Mouse (Mus musculus): Measurements from ENCODE around the gene Tmbim7. TPM values are rescaled to one million over a fixed set of nuclear protein-coding genes. Genes with fewer than 3 reads are reported as not detected.

Gene Tmbim7
- total and polyA plus RNA-seq, 3 experiments, result not detected

GRCm38 (mm10) chr5:3665225-3665624, 14.2 kb downstream of the Tmbim7 start:
- no peak for DNase-seq

- no peak for DNase-seq
These were observed 15.6 kb downstream of the Tmbim7 start for GRCm38 (mm10) chr5:3666585-3666984.

- DNase-seq, result no peak
These were observed 19.1 kb downstream of the Tmbim7 start for GRCm38 (mm10) chr5:3669938-3670554.

- DNase-seq, result peak; percentile 86
These were observed 37.3 kb downstream of the Tmbim7 start for GRCm38 (mm10) chr5:3688298-3688697.

GRCm38 (mm10) chr5:3691283-3691682, 40.3 kb downstream of the Tmbim7 start:
- DNase-seq, result no peak

- DNase-seq, result peak; percentile 57
These were observed 42.0 kb downstream of the Tmbim7 start for GRCm38 (mm10) chr5:3692956-3693355.

GRCm38 (mm10) chr5:3695191-3695590, 44.2 kb downstream of the Tmbim7 start:
- no peak for DNase-seq

- no peak for DNase-seq
These were observed 45.0 kb downstream of the Tmbim7 start for GRCm38 (mm10) chr5:3696031-3696430.

- no peak for DNase-seq
These were observed 49.0 kb downstream of the Tmbim7 start for GRCm38 (mm10) chr5:3700025-3700424.

- peak; percentile 39 for DNase-seq
These were observed 51.2 kb downstream of the Tmbim7 start for GRCm38 (mm10) chr5:3702180-3702579.

GRCm38 (mm10) chr5:3715800-3716199, 64.8 kb downstream of the Tmbim7 start:
- no peak for DNase-seq

- DNase-seq, result no peak
These were observed 68.4 kb downstream of the Tmbim7 start for GRCm38 (mm10) chr5:3719371-3719770.

GRCm38 (mm10) chr5:3722873-3723272, 71.9 kb downstream of the Tmbim7 start:
- no peak for DNase-seq

- no peak for DNase-seq
These were observed 72.4 kb downstream of the Tmbim7 start for GRCm38 (mm10) chr5:3723415-3723814.

- peak; percentile 70 for DNase-seq
These were observed 74.5 kb downstream of the Tmbim7 start for GRCm38 (mm10) chr5:3725491-3725890.

GRCm38 (mm10) chr5:3728820-3729219, 77.8 kb downstream of the Tmbim7 start:
- DNase-seq, result no peak

Small RNA genes within 50 kb of the gene (microRNA-seq; reads per million reads assigned to microRNA genes)
- gene Gm22926 (0 reads per million in 2 experiments), gene Gm26238 (0 reads per million in 2 experiments)

Other genes with a start within 250 kb of the Tmbim7 start
- gene Fam133b, start 107.3 kb upstream of the Tmbim7 start, total RNA-seq (2021), result 10 to 100 TPM; 26.7 to 31.9 TPM
- gene Fam133b, start 107.3 kb upstream of the Tmbim7 start, polyA plus RNA-seq (2012; rRNA removed), result 2.9 and 3.5 TPM in 2 replicates
- gene 1700109H08Rik, start 79.6 kb upstream of the Tmbim7 start, total RNA-seq (2021), result 1 to 10 TPM; 1.5 to 2.9 TPM
- gene 1700109H08Rik, start 79.6 kb upstream of the Tmbim7 start, polyA plus RNA-seq (2012; rRNA removed), result 1.2 and 1.9 TPM in 2 replicates
- 10 to 100 TPM; 20.9 to 43.1 TPM for gene Pex1, start 55.1 kb upstream of the Tmbim7 start, total RNA-seq (2021)
- gene Pex1, start 55.1 kb upstream of the Tmbim7 start, polyA plus RNA-seq (2012; rRNA removed), result 6.0 and 8.9 TPM in 2 replicates
- gene Rbm48, start 54.6 kb upstream of the Tmbim7 start, total RNA-seq (2021), result 1 to 10 TPM; 8.8 to 9.4 TPM
- 2.0 and 2.8 TPM in 2 replicates for gene Rbm48, start 54.6 kb upstream of the Tmbim7 start, polyA plus RNA-seq (2012; rRNA removed)
- gene Gatad1, start 6.0 kb downstream of the Tmbim7 start, total RNA-seq (2021), result 100 to 1,000 TPM; 161 to 197 TPM
- 93.7 and 114 TPM in 2 replicates for gene Gatad1, start 6.0 kb downstream of the Tmbim7 start, polyA plus RNA-seq (2012; rRNA removed)
- 10 to 100 TPM; 58.5 to 90.4 TPM for gene Ankib1, start 151.7 kb downstream of the Tmbim7 start, total RNA-seq (2021)
- gene Ankib1, start 151.7 kb downstream of the Tmbim7 start, polyA plus RNA-seq (2012; rRNA removed), result 6.9 and 10.5 TPM in 2 replicates
- 10 to 100 TPM; 41.9 to 55.7 TPM for gene Krit1, start 152.0 kb downstream of the Tmbim7 start, total RNA-seq (2021)
- gene Krit1, start 152.0 kb downstream of the Tmbim7 start, polyA plus RNA-seq (2012; rRNA removed), result 2.7 and 3.2 TPM in 2 replicates
- under 1 TPM; 0.17 to 0.20 TPM for gene Lrrd1, start 194.0 kb downstream of the Tmbim7 start, total RNA-seq (2021)
- 0.21 and 0.39 TPM in 2 replicates for gene Lrrd1, start 194.0 kb downstream of the Tmbim7 start, polyA plus RNA-seq (2012; rRNA removed)
- 1 to 10 TPM; 6.6 to 7.8 TPM for gene Mterf1a, start 242.8 kb downstream of the Tmbim7 start, total RNA-seq (2021)
- gene Mterf1a, start 242.8 kb downstream of the Tmbim7 start, polyA plus RNA-seq (2012; rRNA removed), result 0.17 and 0.41 TPM in 2 replicates

Data from adrenal gland, adult 2 months (tissue).